Mouse (Mus musculus) skeletal muscle tissue, postnatal 0 days (tissue): ENCODE results near the gene Gm10477. TPM values are rescaled to one million over a fixed set of nuclear protein-coding genes. Genes with fewer than 3 reads are reported as not detected.

ENCODE experiments used
- polyA plus RNA-seq: library from polyadenylated mRNA; unstranded; fragments of >200 nt; fragmentation: Nextera tagmentation; extraction: Ambion mirVana; gene quantifications from 2 replicates; pipeline ENCODE4 v1.2.1, GENCODE M21; 2015

Gene Gm10477
- polyA plus RNA-seq, result not detected in 2 replicates

GRCm38 (mm10) chrX:56524442-56524841 lies at the start of gene Gm10477:
Gene Gm10477 (plus strand): TSS chrX:56524742.

GRCm38 (mm10) chrX:56549506-56549905 lies 25.0 kb downstream of the Gm10477 start, which contains the start of gene Gm648:
Gene Gm648 (minus strand): TSS chrX:56549606.

Other genes with a start within 250 kb of the Gm10477 start
- gene Zfp449, start 178.3 kb upstream of the Gm10477 start, polyA plus RNA-seq, result 5.3 and 5.4 TPM in 2 replicates
- 0.17 and 0.22 TPM in 2 replicates for gene Smim10l2a, start 150.2 kb upstream of the Gm10477 start, polyA plus RNA-seq
- 3.8 and 4.0 TPM in 2 replicates for gene Gm2174, start 76.8 kb upstream of the Gm10477 start, polyA plus RNA-seq
- 13.9 and 14.4 TPM in 2 replicates for gene Ints6l, start 69.9 kb upstream of the Gm10477 start, polyA plus RNA-seq
- not detected in 2 replicates for gene Gm648, start 24.9 kb downstream of the Gm10477 start, polyA plus RNA-seq
- 11.1 and 11.2 TPM in 2 replicates for gene Mmgt1, start 73.3 kb downstream of the Gm10477 start, polyA plus RNA-seq
- gene Slc9a6, start 85.0 kb downstream of the Gm10477 start, polyA plus RNA-seq, result 7.4 and 8.2 TPM in 2 replicates
- gene Fhl1, start 207.0 kb downstream of the Gm10477 start, polyA plus RNA-seq, result 2,770 and 3,254 TPM in 2 replicates